Mouse (Mus musculus) frontal cortex, adult (tissue): ENCODE measurements at regions not wholly inside any gene's neighbourhood (a gene's known extent, or its start where the extent isn't known, plus 50 kb on each side); places are given as distances from the start of the nearest gene placed in this dataset.

Experiments
- ATAC-seq: cut with Nextera tagmentation; 2 replicates; pipeline ENCODE4 v1.9.2; 2017; ENCODE audit warnings: mild to moderate bottlenecking, moderate library complexity, mixed read lengths; ENCODE audit not compliant: low TSS enrichment

DNA sequence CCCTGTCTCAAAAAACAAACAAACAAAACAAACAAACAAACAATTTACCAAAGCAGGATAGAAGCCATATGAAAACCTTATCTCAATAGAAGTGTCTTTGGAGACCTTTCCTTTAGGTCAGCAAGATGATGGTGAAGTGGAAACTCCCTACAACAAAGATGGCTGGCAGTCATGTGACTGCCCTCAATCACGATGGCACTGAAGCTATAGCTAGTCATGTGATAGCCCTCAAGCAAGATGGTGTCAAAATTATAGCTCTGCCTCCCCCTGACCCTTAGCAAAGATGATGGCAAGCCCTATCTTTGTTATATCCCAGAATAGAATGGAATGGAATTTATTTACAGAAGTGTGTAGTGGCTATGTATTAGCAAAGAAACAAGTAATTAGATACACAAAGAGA is 423.2 kb downstream of the 1810013L24Rik start:
- ATAC-seq, result no peak

DNA sequence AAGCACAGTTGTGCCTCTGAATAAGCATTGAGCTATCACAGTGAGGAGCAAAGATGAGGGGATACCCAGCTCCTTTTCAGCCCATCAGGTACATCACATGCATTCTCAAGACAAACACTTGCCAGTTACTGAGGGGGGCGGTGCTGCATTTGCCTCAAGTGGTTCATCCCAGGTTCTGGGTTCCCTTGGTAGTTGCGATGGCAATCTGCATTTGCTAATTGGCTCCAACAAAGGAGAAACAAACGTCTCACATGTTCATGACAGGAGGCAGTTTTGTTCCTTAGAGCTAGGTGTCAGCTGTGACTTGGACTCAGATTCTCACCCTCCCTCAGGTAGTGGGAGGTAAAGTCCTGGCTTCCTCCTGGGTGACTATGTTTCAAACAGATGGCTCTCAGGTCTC is 425.5 kb downstream of the 1810013L24Rik start:
- ATAC-seq, result peak; percentile 31; the same call in 1 of the 2 replicates

- no peak for ATAC-seq
Measured at GRCm38 (mm10) chr16:9260966-9261365, 431.1 kb downstream of the 1810013L24Rik start.

DNA sequence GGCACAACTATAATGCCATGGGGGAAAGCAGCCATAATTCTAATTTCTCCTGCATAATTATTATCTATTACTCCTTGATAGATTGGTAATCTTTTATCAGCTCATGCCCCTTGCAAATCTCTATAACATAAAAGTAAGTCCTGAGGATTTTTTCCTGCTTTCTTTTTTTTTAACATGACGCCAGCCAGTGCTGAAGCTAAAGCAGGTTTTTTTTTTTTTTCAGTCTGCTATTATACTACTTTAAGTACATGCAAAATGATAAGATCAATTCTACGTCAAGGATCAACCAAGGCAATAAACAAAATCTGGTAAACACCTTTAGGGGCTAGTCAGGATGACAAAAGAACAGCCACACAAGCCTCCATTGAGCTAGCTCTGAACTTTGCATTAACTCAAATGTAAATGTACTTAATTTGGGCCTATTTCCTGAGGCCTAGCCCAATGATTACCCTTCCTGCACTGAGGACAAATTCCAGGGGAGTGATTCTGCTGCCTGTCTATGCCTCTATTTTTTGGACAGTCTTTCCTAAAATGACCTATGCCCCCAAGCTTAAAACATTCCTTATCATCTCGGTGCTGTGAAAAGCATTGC is 434.8 kb downstream of the 1810013L24Rik start:
- no peak for ATAC-seq

GRCm38 (mm10) chr16:9267204-9267603 is 437.3 kb downstream of the 1810013L24Rik start:
- ATAC-seq, result no peak

DNA sequence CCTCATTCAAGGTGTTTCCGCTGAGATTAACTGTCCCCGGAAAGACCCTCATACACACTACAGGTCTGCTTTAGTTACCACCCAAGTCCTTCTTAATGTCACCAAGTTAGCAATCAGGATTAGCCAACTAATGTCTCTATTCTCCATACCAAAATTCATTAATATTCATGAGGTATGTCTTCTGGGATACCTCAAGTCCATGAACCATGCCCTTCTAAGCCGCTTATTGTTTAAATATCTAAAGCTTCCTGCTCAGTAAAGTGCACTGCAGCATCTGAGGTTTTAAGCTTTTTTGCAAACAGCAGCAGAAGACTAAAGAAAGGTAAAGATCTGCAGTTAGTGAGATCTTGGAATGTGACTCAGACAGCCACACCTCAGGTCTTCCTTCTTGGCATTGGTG is 440.2 kb downstream of the 1810013L24Rik start:
- no peak for ATAC-seq

DNA sequence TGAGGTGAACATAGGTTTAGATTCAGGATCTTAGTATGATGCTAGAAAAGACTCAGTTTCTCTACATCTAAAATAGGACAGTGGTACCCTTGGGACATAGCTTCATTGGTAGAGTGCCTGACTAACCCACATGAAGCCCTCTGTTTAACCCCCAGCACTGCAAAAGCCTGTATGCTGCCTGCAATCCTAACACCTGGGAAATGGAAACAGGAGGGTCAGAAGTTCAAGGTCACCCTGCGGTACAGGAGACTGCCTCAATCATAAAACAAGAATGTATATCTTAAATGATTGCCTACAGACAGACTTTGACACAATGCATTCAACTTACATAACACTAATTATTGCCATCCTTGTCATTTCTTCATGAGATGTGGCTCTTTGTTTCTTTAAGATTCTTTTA is 440.8 kb downstream of the 1810013L24Rik start:
- no peak for ATAC-seq

DNA sequence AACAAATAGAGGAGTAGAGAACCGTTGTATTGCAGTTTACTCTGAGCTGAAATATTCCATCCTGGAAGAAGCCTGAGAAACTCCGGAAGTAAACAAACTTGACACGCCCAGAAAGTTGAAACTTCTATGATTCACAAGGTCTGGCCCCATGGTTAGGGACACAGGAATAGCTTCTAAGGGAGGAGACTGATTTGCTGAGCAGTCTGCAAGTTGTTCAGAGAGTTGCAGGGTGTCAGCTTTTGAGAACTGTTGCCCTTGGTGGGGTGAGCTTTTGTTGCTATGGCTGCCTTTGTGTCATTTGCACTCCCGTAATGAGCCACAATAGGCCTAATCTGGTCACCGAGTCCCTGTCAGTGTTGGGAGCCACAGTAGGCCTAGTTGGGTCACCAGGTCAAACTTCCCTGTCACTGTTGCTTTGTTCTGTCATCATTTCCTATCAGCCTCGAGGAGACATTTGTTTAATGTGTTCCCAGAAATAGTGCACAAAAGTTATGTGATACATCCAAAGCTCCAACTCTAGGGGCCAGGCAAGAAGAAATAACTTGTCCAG is 443.9 kb downstream of the 1810013L24Rik start:
- no peak for ATAC-seq

DNA sequence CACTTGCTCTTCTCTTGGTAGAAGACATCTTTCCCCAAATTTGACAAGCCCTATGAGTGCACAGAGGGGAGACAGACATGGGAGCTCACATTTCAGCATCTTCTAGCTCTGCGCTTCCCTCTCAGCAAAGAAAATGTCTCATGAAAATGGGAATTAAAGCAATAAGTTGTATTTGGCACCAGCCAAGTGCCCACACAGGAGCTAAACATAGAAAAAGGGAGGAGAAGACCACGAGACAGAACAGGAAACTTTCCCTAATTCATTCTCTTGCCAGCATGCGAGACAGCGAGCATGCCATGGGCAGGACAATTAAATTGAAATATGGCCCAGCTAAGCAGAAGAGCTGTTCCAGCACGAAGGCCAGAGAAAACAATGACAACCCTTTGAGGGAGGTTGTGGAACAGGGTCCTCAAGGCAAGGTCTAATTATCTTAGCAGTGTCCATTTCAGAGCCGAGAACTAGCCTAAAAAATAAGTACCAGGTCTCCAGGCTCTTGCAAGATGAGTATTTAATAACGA is 444.7 kb downstream of the 1810013L24Rik start:
- ATAC-seq, result peak; percentile 56

DNA sequence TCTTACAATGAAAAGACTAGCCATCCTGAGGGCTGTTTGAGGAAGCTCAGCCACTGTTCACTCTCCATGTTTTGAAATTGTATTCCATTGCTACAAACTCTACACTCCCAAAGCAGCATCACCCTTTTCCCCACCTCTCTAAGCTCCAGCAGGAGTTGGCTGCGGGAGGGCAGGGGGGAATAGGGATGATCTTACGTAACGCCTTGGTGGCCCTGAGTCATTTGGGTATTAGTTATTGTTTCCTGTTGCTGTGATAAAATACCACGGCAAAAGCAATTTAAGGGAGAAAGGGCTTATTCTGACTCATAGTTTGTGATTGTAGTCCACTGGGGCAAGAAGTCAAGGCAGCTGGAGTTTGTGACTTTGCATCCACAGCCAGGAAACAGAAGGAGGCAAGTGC is 445.5 kb downstream of the 1810013L24Rik start:
- no peak for ATAC-seq

DNA sequence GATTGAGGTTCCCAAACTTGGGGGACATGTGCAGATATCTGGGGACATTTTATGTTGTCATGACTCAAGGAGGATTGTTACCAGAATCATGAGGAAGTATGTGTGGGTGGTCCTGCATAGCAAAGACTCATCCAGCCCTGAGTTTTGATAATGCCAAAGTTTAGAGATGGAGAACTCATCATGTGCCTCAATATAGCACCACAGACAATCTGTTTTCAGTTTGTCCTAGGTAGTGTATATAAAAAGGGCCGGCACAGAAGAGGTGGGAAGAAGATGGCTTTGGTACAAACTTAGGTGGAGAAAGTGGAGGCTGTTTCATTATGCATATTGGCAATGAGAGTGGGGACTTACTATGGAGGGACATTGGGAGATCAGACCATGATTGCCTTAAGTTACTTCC is 447.2 kb downstream of the 1810013L24Rik start:
- ATAC-seq, result peak; percentile 33; the same call in 1 of the 2 replicates

- no peak for ATAC-seq
Measured at GRCm38 (mm10) chr16:9279726-9280125, 449.8 kb downstream of the 1810013L24Rik start.

GRCm38 (mm10) chr16:9280431-9280830 is 450.5 kb downstream of the 1810013L24Rik start:
- ATAC-seq, result no peak

DNA sequence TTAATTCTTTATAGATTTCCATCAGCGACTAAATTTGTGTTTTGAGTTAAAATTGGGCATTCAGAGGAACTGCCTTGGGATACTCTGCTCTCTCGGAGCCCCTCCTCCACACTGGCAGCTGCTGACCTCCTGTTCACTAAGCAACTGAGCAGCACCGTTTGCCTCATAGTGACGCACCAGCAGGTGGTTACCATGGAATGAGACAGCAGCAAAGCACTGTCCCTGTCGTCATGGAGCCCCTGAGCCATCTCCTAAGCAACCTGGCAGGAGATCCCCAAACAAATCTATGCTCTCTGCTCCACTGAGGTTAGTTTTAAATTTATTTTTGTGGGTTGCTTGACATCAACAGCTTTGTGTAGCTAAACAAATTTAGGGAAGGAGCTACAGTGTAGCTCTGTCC is 451.0 kb downstream of the 1810013L24Rik start:
- peak; percentile 78 for ATAC-seq

GRCm38 (mm10) chr16:9284423-9284822 is 454.5 kb downstream of the 1810013L24Rik start:
- ATAC-seq, result no peak

DNA sequence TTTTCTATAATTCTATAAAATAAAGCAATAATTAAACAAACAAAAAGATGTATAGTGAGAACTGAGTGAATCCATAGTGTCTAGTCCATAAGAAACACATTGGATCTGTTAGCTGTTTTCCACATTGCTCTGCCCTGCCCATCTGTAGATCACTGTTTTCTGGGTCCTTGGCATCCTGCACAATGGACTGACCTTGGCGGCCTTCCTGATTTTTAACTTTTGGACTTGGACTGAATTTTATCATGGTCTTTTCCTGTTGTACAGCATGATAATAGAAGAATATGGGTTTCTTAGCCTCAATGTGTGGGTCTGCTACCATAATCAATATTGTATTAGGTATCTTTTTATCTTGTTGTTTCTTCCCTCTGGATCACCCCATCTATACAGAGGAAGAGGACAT is 456.0 kb downstream of the 1810013L24Rik start:
- ATAC-seq, result no peak

GRCm38 (mm10) chr16:9287557-9287956 is 457.7 kb downstream of the 1810013L24Rik start:
- no peak for ATAC-seq

DNA sequence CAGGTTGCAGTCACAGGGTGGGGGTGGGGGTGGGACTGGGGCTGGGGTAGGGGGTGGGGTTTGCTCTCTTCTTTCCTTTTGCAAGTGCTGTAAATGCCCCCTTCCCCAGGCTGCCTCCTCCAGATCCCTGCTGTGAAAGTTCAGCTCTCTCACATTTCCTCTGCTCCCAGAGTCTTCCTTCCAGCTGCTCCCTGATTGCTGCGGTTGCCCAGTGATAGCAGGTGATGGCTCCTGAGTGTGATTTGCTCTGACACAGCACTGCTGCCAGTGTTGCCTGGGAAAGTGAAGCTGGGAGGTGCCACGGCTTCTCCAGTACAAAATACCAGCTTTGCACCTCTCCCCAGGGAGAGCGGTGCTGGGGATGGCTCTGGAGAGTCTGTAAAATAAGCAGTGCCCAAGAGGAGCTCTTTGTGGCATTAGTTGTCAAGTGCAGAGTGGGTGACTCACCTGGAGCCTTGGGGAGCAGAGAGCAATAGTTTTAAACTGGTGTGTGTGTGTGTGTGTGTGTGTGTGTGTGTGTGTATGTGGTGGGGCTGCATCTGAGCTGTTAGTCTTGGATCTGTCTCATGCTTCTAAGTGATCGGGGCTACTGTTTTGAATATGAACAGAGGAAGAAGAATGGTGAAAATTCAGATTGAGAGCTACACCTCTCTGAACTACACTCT is 461.6 kb downstream of the 1810013L24Rik start:
- no peak for ATAC-seq

GRCm38 (mm10) chr16:9303134-9303533 is 473.2 kb downstream of the 1810013L24Rik start:
- no peak for ATAC-seq

DNA sequence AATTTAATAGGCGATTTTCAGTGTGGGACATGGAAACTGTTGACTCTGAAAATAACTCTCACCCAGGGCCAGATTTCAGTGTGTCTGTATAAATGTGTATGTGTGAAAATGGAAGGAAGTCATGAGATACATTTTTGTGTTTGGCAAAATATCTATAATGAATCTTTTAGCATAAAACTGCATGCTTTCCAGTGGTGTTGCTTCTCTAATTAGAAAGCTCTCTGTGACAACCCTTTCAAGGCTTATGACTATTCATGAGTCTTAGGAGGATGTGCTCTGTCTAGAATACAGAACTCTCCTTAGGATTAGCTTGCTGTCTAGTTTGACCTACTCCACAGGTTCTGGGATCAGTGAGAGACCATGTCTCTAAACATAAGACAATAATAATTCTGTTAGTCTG is 474.2 kb downstream of the 1810013L24Rik start:
- ATAC-seq, result peak; percentile 84; the same call in 1 of the 2 replicates

- ATAC-seq, result no peak
Measured at GRCm38 (mm10) chr16:9310744-9311143, 480.8 kb downstream of the 1810013L24Rik start.

- ATAC-seq, result no peak
Measured at GRCm38 (mm10) chr16:9335626-9336025, 505.7 kb downstream of the 1810013L24Rik start.

GRCm38 (mm10) chr16:9336063-9336462 is 506.2 kb downstream of the 1810013L24Rik start:
- ATAC-seq, result no peak
